Mouse (Mus musculus): ENCODE measurements at regions not wholly inside any gene's neighbourhood (a gene's known extent, or its start where the extent isn't known, plus 50 kb on each side); places are given as distances from the start of the nearest gene placed in this dataset.

- Histone ChIP-seq H3K9me3 (ENCODE audit: low read length) (no peaks in the 10 kb centered on the region), H3K27ac (ENCODE audit: low read length) (no peak overlapping the region)
- WGBS, result 49% methylated on average over 10 of the region's 10 CpGs
Observed at GRCm38 (mm10) chr4:149844971-149845370, 70.9 kb upstream of the Slc25a33 start.

GRCm38 (mm10) chr4:149843736-149844135, 69.7 kb upstream of the Slc25a33 start:
- Histone ChIP-seq H3K27ac (ENCODE audit: low read length) (no peak overlapping the region), H3K9me3 (ENCODE audit: low read length) (no peaks in the 10 kb centered on the region), H3K36me3 (ENCODE audit: insufficient read depth, low read length) (no peaks in the 10 kb centered on the region), H3K9ac (replicated peaks; ENCODE audit: low read length) (no peak overlapping the region), H3K27me3 (ENCODE audit: insufficient read depth, low read length) (no peaks in the 10 kb centered on the region), H3K4me2 (replicated peaks; ENCODE audit: low read depth, low read length) (no peak overlapping the region), H3K4me1 (ENCODE audit: insufficient read depth, low read length) (peaks cover 10% of the 10 kb centered on the region), H3K4me3 (ENCODE audit: low read length) (no peak overlapping the region)
- WGBS, result 41% methylated on average over 9 of the region's 10 CpGs
- no peak for ATAC-seq (ENCODE audit: low FRiP score, low TSS enrichment)

More at GRCm38 (mm10) chr4:149844971-149845370, 70.9 kb upstream of the Slc25a33 start:
- H3K9ac ChIP-seq (replicated peaks; ENCODE audit: low read length), result no peak overlapping the region
- no peak overlapping the region for H3K4me3 ChIP-seq (ENCODE audit: low read length)
- H3K27me3 ChIP-seq (ENCODE audit: insufficient read depth, low read length), result no peaks in the 10 kb centered on the region
- H3K36me3 ChIP-seq (ENCODE audit: insufficient read depth, low read length), result no peaks in the 10 kb centered on the region
- 0 out of 2 replicates have a peak, but pooled peaks have one; percentile 25 for ATAC-seq (ENCODE audit: low FRiP score, low TSS enrichment)
- peaks cover 10% of the 10 kb centered on the region for H3K4me1 ChIP-seq (ENCODE audit: insufficient read depth, low read length)
- no peak overlapping the region for H3K4me2 ChIP-seq (replicated peaks; ENCODE audit: low read depth, low read length)

- Histone ChIP-seq H3K4me3 (ENCODE audit: low read length) (no peak overlapping the region), H3K4me2 (replicated peaks; ENCODE audit: low read depth, low read length) (no peak overlapping the region), H3K4me1 (ENCODE audit: insufficient read depth, low read length) (peaks cover 10% of the 10 kb centered on the region), H3K9me3 (ENCODE audit: low read length) (no peaks in the 10 kb centered on the region), H3K27ac (ENCODE audit: low read length) (no peak overlapping the region), H3K36me3 (ENCODE audit: insufficient read depth, low read length) (no peaks in the 10 kb centered on the region), H3K9ac (replicated peaks; ENCODE audit: low read length) (no peak overlapping the region), H3K27me3 (ENCODE audit: insufficient read depth, low read length) (no peaks in the 10 kb centered on the region)
- whole genome bisulfite sequencing, result 69% methylated on average over 7 of the region's 7 CpGs
- ATAC-seq (ENCODE audit: low FRiP score, low TSS enrichment), result no peak
Observed at GRCm38 (mm10) chr4:149842906-149843305, 68.8 kb upstream of the Slc25a33 start.

DNA sequence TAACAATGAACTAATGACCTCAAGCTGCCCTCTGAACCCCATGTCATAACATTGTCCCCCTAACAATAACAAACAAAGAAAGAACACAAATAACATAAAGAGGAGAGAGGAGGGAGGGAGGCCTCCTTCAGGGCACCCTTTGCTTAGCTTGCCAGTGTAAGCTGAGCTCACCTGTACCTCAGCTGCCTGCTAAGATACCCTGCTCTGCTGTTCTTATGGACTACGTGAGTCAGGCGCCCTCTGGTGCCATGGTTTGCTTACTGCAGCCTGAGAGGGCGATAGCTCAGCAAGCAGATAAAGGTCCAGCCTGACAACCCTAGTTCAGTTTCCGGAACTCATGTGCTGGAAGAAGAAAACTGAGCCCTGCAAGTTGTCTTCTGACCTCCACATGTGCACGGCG, 67.8 kb upstream of the Slc25a33 start:
- H3K4me1 ChIP-seq (ENCODE audit: insufficient read depth, low read length), result peaks cover 6% of the 10 kb centered on the region
- 77% methylated on average over 6 of the region's 6 CpGs for WGBS
- H3K4me2 ChIP-seq (replicated peaks; ENCODE audit: low read depth, low read length), result no peak overlapping the region
- H3K36me3 ChIP-seq (ENCODE audit: insufficient read depth, low read length), result no peaks in the 10 kb centered on the region
- H3K9ac ChIP-seq (replicated peaks; ENCODE audit: low read length), result no peak overlapping the region
- H3K9me3 ChIP-seq (ENCODE audit: low read length), result no peaks in the 10 kb centered on the region
- H3K4me3 ChIP-seq (ENCODE audit: low read length), result no peak overlapping the region
- H3K27ac ChIP-seq (ENCODE audit: low read length), result no peak overlapping the region
- no peaks in the 10 kb centered on the region for H3K27me3 ChIP-seq (ENCODE audit: insufficient read depth, low read length)
- no peak for ATAC-seq (ENCODE audit: low FRiP score, low TSS enrichment)

DNA sequence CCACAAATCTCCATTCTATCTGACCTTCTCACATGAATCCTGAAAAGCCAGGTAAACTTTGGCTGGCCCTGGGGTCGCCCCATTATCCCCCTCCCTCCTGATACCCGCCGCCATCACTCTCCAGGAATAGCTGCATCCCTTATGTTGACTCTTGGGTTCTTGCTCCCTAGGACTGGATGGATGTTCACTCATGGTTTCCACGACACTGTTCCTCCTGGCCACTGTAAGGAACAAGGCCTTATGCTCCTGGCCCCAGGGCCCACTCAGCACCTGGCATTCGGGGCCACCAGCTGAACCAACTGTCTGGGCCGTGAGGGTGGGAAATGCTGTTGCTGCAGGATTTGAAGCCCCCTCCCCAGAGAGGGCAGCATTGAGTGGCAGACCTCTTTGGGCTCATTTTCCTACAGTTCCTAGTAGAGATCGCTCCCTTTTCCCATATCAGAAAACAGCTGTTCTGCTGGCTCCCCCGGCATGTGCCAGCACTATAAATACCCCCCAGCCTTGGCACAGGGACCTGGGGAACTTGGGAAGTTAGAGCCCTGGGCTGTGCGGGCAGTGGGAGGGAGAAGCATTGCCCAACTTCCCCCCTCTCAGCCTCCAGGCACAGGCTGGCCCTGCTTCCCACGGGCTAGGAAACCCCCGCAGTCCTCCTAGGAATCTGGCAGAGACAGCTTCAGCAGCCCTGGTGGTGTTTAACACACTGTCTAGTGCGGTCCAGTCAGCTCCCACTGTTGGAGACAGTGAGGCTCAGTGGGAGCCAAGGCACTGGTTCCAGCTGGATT, 66.6 kb upstream of the Slc25a33 start:
- H3K4me2 ChIP-seq (replicated peaks; ENCODE audit: low read depth, low read length), result no peak overlapping the region
- no peak overlapping the region for H3K4me3 ChIP-seq (ENCODE audit: low read length)
- no peak overlapping the region for H3K27ac ChIP-seq (ENCODE audit: low read length)
- no peak for ATAC-seq (ENCODE audit: low FRiP score, low TSS enrichment)
- no peaks in the 10 kb centered on the region for H3K9me3 ChIP-seq (ENCODE audit: low read length)
- no peaks in the 10 kb centered on the region for H3K36me3 ChIP-seq (ENCODE audit: insufficient read depth, low read length)
- no peak overlapping the region for H3K9ac ChIP-seq (replicated peaks; ENCODE audit: low read length)
- peaks cover 3% of the 10 kb centered on the region; the same call in 1 of the 2 replicates for H3K4me1 ChIP-seq (ENCODE audit: insufficient read depth, low read length)
- 76% methylated on average over 12 of the region's 12 CpGs for WGBS
- H3K27me3 ChIP-seq (ENCODE audit: insufficient read depth, low read length), result no peaks in the 10 kb centered on the region

- H3K4me3 ChIP-seq (ENCODE audit: low read length), result no peak overlapping the region
- H3K4me2 ChIP-seq (replicated peaks; ENCODE audit: low read depth, low read length), result no peak overlapping the region
- no peak overlapping the region for H3K9ac ChIP-seq (replicated peaks; ENCODE audit: low read length)
- no peaks in the 10 kb centered on the region for H3K27me3 ChIP-seq (ENCODE audit: insufficient read depth, low read length)
- H3K4me1 ChIP-seq (ENCODE audit: insufficient read depth, low read length), result peaks cover 3% of the 10 kb centered on the region; the same call in 1 of the 2 replicates
- no peak overlapping the region for H3K27ac ChIP-seq (ENCODE audit: low read length)
- ATAC-seq (ENCODE audit: low FRiP score, low TSS enrichment), result peak; percentile 81
- H3K9me3 ChIP-seq (ENCODE audit: low read length), result no peaks in the 10 kb centered on the region
- H3K36me3 ChIP-seq (ENCODE audit: insufficient read depth, low read length), result no peaks in the 10 kb centered on the region
- WGBS, result 6% methylated on average over 3 of the region's 3 CpGs
Observed at GRCm38 (mm10) chr4:149838682-149839081, 64.6 kb upstream of the Slc25a33 start.

- Histone ChIP-seq H3K36me3 (ENCODE audit: insufficient read depth, low read length) (no peaks in the 10 kb centered on the region), H3K4me1 (ENCODE audit: insufficient read depth, low read length) (no peaks in the 10 kb centered on the region), H3K27ac (ENCODE audit: low read length) (no peak overlapping the region), H3K9me3 (ENCODE audit: low read length) (no peaks in the 10 kb centered on the region), H3K27me3 (ENCODE audit: insufficient read depth, low read length) (no peaks in the 10 kb centered on the region), H3K9ac (replicated peaks; ENCODE audit: low read length) (no peak overlapping the region), H3K4me2 (replicated peaks; ENCODE audit: low read depth, low read length) (no peak overlapping the region), H3K4me3 (ENCODE audit: low read length) (no peak overlapping the region)
- 67% methylated on average over 9 of the region's 9 CpGs for WGBS
- no peak for ATAC-seq (ENCODE audit: low FRiP score, low TSS enrichment)
Observed at GRCm38 (mm10) chr4:149834646-149835156, 60.6 kb upstream of the Slc25a33 start.

DNA sequence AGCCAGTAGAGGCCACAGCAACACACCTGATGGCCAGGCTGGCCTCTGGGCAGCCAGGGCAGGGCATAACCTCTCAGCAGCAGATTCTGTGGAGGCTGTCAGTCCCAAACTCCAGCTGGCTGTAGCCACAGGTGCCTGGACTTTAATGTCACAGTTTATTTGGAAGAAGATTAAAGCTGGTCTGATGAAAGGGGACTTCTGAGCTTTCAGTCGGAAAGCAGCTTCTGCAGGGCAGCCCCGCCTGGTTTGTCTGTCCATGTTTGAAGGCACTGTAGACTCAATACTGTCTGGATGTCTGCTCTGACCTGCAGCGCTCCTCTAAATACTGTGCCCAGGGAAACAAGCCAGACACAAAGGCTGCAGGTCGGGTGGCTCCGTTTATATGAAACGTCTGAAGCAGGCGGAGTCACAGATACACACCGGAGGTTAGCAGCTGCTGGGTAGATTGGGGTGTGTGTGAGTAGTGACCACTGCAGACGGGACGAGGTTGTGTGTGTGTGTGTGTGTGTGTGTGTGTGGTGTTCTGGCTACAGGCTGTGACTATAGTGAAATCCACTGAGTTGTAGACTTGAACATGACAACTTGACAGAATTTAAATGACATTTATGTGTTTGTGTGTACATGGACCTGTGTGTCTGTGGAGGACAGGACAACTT, 58.5 kb upstream of the Slc25a33 start:
- 45% methylated on average over 10 of the region's 10 CpGs for WGBS
- no peak overlapping the region for H3K4me3 ChIP-seq (ENCODE audit: low read length)
- H3K4me2 ChIP-seq (replicated peaks; ENCODE audit: low read depth, low read length), result no peak overlapping the region
- H3K27ac ChIP-seq (ENCODE audit: low read length), result no peak overlapping the region
- no peaks in the 10 kb centered on the region for H3K9me3 ChIP-seq (ENCODE audit: low read length)
- no peak overlapping the region for H3K9ac ChIP-seq (replicated peaks; ENCODE audit: low read length)
- no peaks in the 10 kb centered on the region for H3K4me1 ChIP-seq (ENCODE audit: insufficient read depth, low read length)
- H3K27me3 ChIP-seq (ENCODE audit: insufficient read depth, low read length), result no peaks in the 10 kb centered on the region
- no peaks in the 10 kb centered on the region for H3K36me3 ChIP-seq (ENCODE audit: insufficient read depth, low read length)
- no peak for ATAC-seq (ENCODE audit: low FRiP score, low TSS enrichment)

DNA sequence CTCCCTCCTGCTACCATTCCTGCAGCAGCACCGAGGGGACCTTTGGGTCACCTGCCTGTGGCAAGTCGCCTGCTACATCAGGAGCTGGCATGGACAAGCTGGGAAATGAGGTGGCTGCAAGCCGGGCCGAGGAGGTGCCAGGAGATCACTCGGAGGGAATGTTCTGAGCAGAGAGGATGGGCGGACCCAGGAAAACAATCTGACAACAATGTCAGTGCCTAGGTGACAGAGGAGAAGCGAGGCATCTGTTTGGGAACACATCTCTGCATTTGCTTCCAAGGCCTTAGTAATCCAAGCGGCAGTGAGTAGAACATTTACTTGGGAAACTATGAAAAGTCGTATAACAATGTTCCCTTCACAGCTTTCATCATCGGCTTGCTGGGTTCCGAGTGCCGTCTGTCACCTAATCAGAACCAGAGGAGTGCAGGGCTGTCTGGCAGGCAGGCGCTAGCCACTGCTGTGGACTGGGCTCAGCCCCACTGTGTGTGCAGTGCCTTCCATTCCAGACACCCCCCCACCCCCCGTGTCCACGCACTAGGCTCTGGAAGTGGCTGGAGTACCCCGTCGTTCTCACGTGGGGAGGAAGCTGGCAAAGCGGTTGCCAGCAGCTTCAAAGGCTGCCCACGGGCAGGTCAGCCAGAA, 56.6 kb upstream of the Slc25a33 start:
- H3K36me3 ChIP-seq (ENCODE audit: insufficient read depth, low read length), result no peaks in the 10 kb centered on the region
- H3K27me3 ChIP-seq (ENCODE audit: insufficient read depth, low read length), result no peaks in the 10 kb centered on the region
- H3K27ac ChIP-seq (ENCODE audit: low read length), result no peak overlapping the region
- no peak for ATAC-seq (ENCODE audit: low FRiP score, low TSS enrichment)
- no peak overlapping the region for H3K4me3 ChIP-seq (ENCODE audit: low read length)
- H3K9ac ChIP-seq (replicated peaks; ENCODE audit: low read length), result no peak overlapping the region
- WGBS, result 69% methylated on average over 20 of the region's 20 CpGs
- no peak overlapping the region for H3K4me2 ChIP-seq (replicated peaks; ENCODE audit: low read depth, low read length)
- H3K9me3 ChIP-seq (ENCODE audit: low read length), result no peaks in the 10 kb centered on the region
- H3K4me1 ChIP-seq (ENCODE audit: insufficient read depth, low read length), result no peaks in the 10 kb centered on the region
